Mouse (Mus musculus): ENCODE measurements around the gene Gin1.
A peak's percentile ranks its signal among the peaks of the same experiment; 100 is the strongest.

Gin1 gene

DNA sequence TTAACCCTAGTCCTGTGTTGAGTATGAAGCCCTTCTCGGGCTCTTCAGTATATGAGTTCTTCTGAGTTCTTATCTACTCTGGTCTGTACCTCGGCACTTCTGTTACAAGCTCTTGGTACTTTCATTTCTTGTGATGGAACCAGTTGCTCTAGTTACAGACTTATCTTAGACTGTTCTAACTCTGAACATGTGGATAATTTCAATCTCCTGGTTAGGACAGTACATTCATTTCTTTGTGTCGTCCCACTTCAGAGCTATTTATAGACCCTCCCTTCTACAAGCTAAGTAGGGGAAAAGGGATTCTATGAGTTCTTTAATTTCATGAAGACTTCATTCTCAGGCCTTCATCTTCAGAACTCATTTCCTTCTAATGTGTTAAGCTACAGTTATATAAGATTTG, 17.7 kb downstream of the Gin1 start:
- no peak for DNase-seq (ENCODE audit: low spot score)

DNA sequence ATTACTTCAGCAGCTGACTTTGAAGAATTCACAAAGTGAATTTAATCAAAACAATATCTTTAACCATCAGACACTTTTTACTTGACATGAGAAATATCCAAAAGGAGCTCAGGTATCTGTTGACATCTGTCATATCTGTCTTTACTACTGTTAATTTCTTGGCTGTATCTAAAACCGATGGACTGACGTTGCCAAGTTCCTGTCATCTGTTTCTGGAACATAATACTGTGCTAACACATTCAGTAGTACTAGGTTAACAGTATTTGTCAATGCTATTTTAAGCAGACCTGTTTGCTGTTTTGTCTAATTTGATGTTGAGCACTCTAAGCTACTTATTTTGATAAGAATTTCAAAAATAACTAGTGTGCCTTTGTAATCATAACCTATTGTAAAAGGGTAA, 18.5 kb downstream of the Gin1 start:
- DNase-seq (ENCODE audit: low spot score): no peak

- no peak for DNase-seq (ENCODE audit: low spot score)
These were observed 24.1 kb downstream of the Gin1 start for GRCm38 (mm10) chr1:97794110-97794509.

DNA sequence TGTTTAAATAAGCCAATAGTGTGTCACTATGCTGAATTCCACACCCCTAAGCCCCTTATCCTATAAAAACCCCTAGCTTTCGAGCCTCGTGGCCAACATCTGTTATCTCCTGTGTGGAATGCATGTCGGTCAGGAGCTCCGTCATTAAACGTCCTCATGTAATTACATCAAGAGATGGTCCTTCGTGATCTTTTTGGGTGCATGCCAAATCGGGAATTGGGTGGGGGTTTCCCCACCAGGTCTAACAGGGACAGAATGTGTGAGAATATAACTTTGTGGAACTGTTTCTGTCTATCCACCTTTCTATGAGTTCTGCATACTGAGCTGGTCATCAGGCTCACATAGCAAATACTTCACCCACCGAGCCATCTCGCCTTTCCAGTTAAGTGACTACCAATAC, 26.0 kb downstream of the Gin1 start:
- DNase-seq (ENCODE audit: low spot score): no peak

- DNase-seq (ENCODE audit: low spot score): no peak
These were observed 32.4 kb downstream of the Gin1 start for GRCm38 (mm10) chr1:97802207-97802902.

GRCm38 (mm10) chr1:97804520-97804919, 34.5 kb downstream of the Gin1 start:
- no peak for DNase-seq (ENCODE audit: low spot score)

DNA sequence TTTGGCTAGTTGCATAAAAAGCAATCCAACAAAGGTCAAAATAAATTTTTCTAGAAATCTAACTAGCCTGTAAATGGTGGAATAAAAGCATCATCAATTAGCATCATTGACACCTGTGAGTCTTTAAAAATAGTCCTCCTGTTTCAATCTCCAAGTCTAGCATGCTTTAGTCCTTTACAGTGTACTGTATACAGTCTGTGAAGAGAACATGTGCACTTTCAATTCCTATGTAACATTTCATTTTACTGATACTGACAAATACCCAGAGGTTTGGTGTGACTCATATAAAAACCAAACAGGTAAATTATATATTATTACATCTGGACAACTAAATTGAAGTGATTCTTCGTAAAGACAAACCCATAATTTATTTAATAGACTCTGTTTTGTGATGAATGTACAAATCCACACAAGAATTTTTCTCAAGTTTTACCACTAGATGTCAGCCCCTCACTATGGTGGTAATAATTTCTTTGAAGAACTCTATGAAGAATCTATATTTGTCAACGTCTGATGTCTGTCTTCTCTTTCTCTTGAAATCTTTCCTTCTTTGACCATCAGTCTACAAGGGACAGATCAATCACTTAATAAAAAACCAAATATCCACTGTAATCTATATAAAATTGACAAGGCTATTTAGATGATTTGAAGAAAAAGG, 39.4 kb downstream of the Gin1 start:
- peak; percentile 31 for DNase-seq (ENCODE audit: low spot score)

DNA sequence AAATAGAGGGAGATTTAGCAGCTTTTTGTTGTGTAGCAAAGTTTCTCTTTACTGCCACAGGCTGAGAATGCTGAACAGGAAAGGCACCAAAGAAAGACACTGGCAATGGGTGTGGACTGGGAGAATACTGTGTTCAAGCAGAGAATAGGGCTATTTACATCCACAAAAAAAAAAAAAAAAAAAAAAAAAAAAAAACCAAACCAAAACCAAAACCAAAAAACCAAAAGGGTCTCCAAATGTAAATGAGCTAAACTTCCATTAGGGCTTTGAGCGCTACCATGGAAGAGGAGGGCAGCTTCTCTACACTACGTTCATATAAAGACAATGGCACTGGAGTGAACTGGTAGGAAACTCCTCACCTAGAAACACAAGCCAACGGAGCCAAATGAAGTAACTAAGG, 51.3 kb downstream of the Gin1 start:
- DNase-seq (ENCODE audit: low spot score): no peak

GRCm38 (mm10) chr1:97822203-97822602, 52.2 kb downstream of the Gin1 start:
- no peak for DNase-seq (ENCODE audit: low spot score)

DNA sequence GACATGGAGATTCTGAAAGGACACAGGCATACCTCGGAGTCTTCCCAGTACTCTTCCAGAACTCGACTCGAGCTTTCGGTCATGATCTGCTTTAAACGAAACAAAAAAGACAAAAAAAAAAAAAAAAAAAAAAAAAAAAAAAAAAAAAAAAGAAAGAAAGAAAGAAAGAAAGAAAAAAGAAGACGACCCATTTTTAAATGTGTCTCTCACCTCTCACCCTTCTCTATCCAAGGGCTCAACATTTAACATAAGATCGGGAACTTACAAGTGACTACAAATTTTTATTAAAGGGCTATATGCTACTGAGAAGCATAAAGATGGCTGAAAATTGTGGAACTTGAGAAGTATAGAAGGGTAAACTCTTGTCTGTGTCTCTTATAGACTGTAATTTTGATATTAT, 52.9 kb downstream of the Gin1 start:
- no peak for DNase-seq (ENCODE audit: low spot score)

DNA sequence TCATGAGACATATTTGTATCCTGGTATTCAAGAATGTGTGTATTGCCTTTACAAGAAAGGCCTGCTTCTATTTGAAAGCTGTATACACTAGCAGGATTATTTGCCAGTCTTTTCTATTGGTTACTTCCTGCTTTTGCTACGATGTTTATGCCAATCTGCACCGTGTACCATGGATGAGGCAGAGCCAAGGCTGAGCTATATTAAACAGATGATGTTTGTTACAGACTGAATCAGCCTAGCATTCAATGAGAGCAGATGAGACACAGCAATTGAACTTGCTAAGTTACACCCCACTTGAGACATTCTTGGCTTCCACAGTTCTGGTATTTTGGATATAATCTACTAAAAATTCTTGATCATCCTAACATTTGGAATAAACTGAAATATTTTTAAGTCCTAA, 57.6 kb downstream of the Gin1 start:
- DNase-seq (ENCODE audit: low spot score): peak; percentile 35

DNA sequence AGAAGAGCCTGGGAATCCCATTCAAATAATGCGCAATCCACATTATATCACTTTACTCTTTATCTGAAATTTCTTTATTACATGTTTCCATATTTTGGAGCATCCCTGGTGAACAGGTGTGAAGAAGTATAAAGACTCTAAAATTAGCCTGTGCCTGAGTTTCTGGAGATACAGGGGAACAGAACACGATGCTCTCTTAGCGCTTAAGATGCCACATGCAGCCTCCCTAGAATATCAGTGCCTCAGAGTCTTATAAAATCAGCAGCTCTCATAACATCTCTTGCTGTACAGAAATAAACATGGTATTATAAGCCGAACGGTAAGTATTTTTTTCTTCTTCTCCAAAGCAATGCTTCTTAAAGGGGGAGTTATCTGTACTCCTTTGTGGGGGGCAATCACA, 58.1 kb downstream of the Gin1 start:
- DNase-seq (ENCODE audit: low spot score): no peak

GRCm38 (mm10) chr1:97833466-97834353, 63.7 kb downstream of the Gin1 start:
- peak; percentile 43 for DNase-seq (ENCODE audit: low spot score)

GRCm38 (mm10) chr1:97834354-97834822, 64.4 kb downstream of the Gin1 start:
- DNase-seq (ENCODE audit: low spot score): no peak

Measured in lung, postnatal 25 days (tissue).